Mouse (Mus musculus) layer of hippocampus, adult 6 months (tissue): ENCODE data around the gene Olfr205. TPM values are rescaled to one million over a fixed set of nuclear protein-coding genes. Genes with fewer than 3 reads are reported as not detected.

Source experiments
- long read RNA-seq, 2 experiments: library from polyadenylated mRNA; unstranded; transcript quantifications; one replicate each; pipeline ENCODE4 v2.0.0; 2019 to 2020
- polyA plus RNA-seq: library from polyadenylated mRNA; unstranded; fragments of <200 nt; fragmentation: Nextera tagmentation; gene quantifications from 2 replicates; pipeline ENCODE4 v1.2.3, GENCODE M21; 2021

The Olfr205 gene
- polyA plus RNA-seq, result not detected in 2 replicates
- long read RNA-seq, experiment 1, result 0 reads
- long read RNA-seq, experiment 2, result 0 reads

GRCm38 (mm10) chr16:59331038-59331437, at the start of gene Olfr205:
Olfr205 (minus strand) TSS chr16:59331138.

DNA sequence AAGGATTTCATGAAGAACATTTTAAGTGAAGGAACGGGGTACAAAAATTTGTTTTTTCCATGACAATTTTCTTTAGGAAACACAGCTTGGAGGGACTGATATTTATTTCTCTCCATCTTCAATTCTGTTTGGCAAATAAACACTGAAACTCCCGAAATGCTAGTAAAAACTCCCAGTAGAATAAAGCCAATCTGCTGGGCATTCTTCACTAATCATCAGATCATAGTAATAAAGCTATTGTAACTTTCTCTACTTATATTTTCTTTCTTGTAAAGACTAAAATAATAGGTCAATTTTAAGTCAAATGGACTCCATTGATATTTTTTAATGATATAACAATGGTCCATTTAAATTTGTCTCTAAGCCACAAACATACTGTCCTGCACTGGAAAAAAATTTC, 33.0 kb upstream of the Olfr205 start, which contains the start of gene Olfr209:
Gene Olfr209 (minus strand): TSS at position 101 of the 400 bp plus-strand sequence.

DNA sequence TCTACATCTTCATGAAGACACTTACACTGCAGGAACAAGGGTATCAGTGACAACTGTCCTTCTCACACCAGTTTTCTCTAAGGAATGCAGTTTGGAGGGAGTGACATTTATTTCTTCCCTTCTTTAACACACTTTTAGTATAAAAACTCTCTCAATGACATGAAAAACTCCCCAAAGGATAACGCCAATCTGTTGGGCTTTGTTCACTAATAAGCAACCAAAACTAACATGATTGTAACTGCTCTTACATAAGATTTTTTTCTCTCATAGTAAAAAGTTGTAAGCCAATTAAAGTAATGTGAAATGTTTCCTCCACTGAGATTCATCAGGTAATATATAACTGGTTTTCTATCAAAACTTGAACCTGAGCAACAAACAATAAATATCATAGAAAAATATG, 18.2 kb upstream of the Olfr205 start, which contains the start of gene Olfr206:
Gene Olfr206 (minus strand): TSS at position 101 of the 400 bp plus-strand sequence.

GRCm38 (mm10) chr16:59318148-59318547, 12.8 kb downstream of the Olfr205 start, which contains the start of gene Olfr204:
Olfr204 (minus strand) TSS chr16:59318248.

GRCm38 (mm10) chr16:59298581-59298980, 32.4 kb downstream of the Olfr205 start, which contains the start of gene Olfr203:
Olfr203 (plus strand) TSS chr16:59298881.

GRCm38 (mm10) chr16:59286693-59287092, 44.2 kb downstream of the Olfr205 start, which contains the start of gene Olfr202:
Olfr202 (minus strand) TSS chr16:59286793.

Other genes starting within 250 kb of the Olfr205 start
- gene Olfr191, start 241.3 kb downstream of the Olfr205 start, polyA plus RNA-seq, result not detected in 2 replicates
- gene Olfr193, start 219.3 kb downstream of the Olfr205 start, polyA plus RNA-seq, result not detected in 2 replicates
- not detected in 2 replicates for gene Olfr194, start 210.1 kb downstream of the Olfr205 start, polyA plus RNA-seq
- not detected in 2 replicates for gene Olfr195, start 184.1 kb downstream of the Olfr205 start, polyA plus RNA-seq
- gene Olfr196, start 160.7 kb downstream of the Olfr205 start, polyA plus RNA-seq, result not detected in 2 replicates
- not detected in 2 replicates for gene Olfr198, start 127.6 kb downstream of the Olfr205 start, polyA plus RNA-seq
- gene Olfr199, start 111.4 kb downstream of the Olfr205 start, polyA plus RNA-seq, result not detected in 2 replicates
- gene Olfr201, start 58.5 kb downstream of the Olfr205 start, polyA plus RNA-seq, result not detected in 2 replicates
- not detected in 2 replicates for gene Olfr202, start 44.3 kb downstream of the Olfr205 start, polyA plus RNA-seq
- not detected in 2 replicates for gene Olfr203, start 32.3 kb downstream of the Olfr205 start, polyA plus RNA-seq
- not detected in 2 replicates for gene Olfr204, start 12.9 kb downstream of the Olfr205 start, polyA plus RNA-seq
- gene Olfr206, start 18.1 kb upstream of the Olfr205 start, polyA plus RNA-seq, result not detected in 2 replicates
- not detected in 2 replicates for gene Olfr209, start 32.9 kb upstream of the Olfr205 start, polyA plus RNA-seq
- gene Gabrr3, start 76.2 kb upstream of the Olfr205 start, polyA plus RNA-seq, result not detected in 2 replicates
- gene Riox2, start 140.6 kb upstream of the Olfr205 start, polyA plus RNA-seq, result 12.9 and 14.8 TPM in 2 replicates